Mouse (Mus musculus) megakaryocyte progenitor cell, adult 5-6 weeks (primary cell): Measurements from ENCODE around the gene Mfsd2a. TPM values are rescaled to one million over a fixed set of nuclear protein-coding genes. Genes with fewer than 3 reads are reported as not detected.

Experiments used
- ATAC-seq: replicated peaks from 2 replicates; pipeline ENCODE4 v1.8.0; 2016; ENCODE audit warnings: mild to moderate bottlenecking, moderate TSS enrichment, inconsistent platforms; ENCODE audit not compliant: poor library complexity
- total RNA-seq, 2 experiments: library from RNA; stranded (forward) in 1 of 2; stranded (reverse) in 1 of 2; fragments of 157-497, 149-512 nt in 1 of 2; fragments of 200-1000 nt in 1 of 2; gene quantifications; 2 replicates each; pipeline versions ENCODE4 v1.2.3 to v1.2.4; 2015 to 2017

Gene Mfsd2a
- total RNA-seq, 2 experiments from 2014 or later: 0.10 TPM; not detected in 1

GRCm38 (mm10) chr4:122979826-122980225, 18.8 kb upstream of the Mfsd2a start:
- ATAC-seq: no peak

DNA sequence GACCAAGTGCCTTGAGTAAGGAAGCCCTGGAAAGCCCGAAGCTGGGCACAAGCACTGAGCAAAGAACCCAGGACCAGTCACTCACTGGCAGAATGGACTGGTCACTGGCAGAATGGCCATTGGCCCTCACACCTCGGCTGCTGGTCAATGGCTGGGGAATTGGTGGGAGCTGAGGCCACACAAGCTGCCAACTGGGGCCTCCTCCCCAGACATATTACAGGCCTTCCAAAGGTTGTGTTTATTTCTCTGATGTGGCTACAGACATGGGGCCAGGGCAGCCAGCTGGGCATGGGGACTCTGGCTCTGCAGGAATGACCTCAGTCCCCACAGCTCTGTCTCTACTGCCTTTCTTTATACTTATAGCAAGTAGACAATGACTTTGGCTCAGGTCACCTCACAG, 17.9 kb upstream of the Mfsd2a start:
- ATAC-seq: no peak

DNA sequence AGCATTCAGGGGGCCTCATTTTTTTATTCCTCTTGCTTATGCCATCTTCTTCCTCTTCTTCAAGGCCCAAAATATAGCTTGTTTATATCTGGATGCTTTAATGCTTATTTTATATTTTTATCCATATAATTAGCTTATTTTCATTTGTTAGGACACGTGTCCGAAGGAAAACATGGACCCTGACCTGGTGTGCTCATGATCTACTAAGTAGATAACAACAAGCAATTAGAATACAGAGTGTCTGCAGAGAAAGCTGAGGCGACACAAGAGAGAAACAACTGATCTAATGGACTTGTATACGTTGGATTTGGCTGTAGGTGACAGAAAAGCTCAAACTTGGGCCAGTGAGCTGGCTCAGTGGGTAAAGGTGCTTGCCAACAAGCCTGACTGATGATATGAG, 15.9 kb upstream of the Mfsd2a start:
- ATAC-seq: no peak

DNA sequence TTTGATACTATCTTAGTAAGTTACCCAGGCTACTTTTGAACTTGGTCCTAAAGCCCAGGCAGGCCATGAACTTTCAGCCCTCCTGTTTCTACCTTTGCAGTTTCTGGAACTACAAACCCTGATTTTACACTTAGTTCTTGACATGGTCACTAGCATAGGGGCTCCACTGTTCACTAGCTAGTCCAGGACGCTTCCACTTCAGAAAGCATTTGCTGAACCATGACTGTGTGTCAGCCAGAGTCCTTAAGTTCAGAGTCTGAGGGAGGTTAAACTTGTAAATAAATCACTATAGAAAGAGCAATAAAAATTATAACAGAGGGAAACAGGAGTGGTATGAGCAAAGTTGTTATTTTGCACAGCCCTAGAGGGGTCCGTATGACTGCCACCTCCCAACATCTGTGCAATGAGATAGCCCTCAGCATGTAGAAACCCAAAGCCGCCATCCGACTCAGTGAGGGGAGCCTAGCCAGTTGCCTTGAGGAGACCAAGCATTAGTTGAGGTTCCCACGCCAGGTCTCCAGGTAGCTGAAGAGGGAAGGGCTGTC, 14.1 kb upstream of the Mfsd2a start:
- no peak for ATAC-seq

DNA sequence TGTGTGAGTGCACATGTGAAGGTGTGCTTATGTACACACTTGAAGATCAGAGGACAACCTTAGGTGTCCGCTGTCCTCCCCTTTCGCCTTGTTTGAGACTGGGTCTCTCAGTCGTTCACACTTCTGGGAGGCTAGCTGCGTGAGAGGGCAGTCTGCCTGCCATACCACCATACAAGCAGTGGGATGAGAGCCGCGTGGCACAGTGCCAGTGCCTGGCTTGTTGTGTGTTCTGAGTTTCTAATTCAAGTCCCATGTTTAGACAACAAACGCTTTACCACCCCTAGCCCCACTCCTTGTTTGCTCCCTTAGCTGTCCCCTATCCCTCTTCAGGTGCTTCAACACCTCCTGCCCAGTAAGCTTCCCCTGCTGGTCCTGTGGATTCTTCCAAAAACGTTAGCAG, 11.1 kb upstream of the Mfsd2a start:
- ATAC-seq: no peak

GRCm38 (mm10) chr4:122971646-122972045, 10.7 kb upstream of the Mfsd2a start:
- peak; percentile 69 for ATAC-seq

GRCm38 (mm10) chr4:122971191-122971590, 10.2 kb upstream of the Mfsd2a start:
- no peak for ATAC-seq

- ATAC-seq: no peak
Measured at GRCm38 (mm10) chr4:122968106-122968505, 7.1 kb upstream of the Mfsd2a start.

GRCm38 (mm10) chr4:122962751-122963150, 1.8 kb upstream of the Mfsd2a start:
- 0 out of 2 replicates have a peak, but pooled peaks have one; percentile 2 for ATAC-seq

GRCm38 (mm10) chr4:122961589-122961988, 601 bp upstream of the Mfsd2a start:
- ATAC-seq: no peak

DNA sequence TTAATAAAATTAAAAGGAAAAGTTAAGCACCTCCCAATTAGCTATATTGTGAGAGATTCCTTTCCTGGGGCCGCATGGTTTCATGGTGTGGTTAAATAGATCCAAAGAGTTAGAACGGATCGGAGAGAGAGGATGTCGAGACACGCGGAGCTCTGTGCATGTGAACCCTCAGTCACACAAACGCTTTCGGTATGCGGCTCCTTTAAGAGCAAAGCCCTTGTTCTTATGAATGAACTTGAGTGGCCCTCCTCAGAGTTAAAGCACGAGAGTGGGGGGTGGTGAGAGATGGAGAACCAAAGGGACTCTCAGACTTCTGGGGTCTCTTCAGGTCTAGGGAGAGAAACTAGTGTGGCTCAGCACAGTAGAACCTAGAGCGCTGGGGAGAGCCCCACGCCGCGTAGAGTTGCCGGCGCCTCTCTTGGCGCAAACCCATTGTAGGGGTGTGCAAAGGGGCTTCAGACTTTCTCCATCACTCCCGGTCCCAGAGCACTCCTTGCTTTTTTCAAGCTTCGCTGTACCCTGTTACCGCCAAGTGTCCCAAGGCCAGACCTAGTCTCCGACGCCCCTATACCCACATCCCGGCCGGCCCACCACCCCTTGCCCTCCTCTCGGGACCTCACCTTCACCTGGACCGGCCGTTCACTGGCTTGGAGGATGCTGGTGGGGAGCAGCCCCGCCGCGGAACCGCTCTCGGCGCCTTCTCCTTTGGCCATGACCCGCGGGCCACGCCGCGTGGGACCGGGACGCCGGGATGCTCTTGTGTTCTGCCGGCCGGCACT, 478 bp downstream of the Mfsd2a start:
- 0 out of 2 replicates have a peak, but pooled peaks have one; percentile 14 for ATAC-seq

GRCm38 (mm10) chr4:122959816-122960215, 1.2 kb downstream of the Mfsd2a start:
- no peak for ATAC-seq

DNA sequence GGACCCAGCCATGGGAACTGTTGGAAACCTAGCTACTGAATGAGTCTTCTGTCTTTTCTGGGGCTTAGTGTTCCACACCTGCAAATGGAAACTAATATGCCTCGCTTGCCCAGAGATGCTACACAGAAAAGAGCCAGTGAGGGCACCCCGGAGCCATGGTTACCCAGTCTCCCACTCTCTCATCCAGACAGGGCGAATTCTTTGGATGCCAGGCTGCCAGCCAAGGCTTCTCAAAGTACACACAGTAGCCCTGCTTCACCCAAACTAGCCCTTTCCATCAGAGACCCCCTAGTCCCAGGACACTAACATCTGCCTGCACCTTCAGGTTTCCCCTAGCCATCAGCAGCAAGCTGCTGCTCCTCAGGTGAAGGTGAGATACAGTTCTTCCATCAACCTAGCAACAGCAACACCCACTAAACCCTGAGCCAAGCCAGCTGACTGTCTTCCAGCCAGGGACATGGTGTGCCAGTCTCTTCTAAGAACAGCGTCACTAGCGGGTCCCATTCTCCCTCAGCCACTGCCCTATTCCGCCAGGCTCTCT, 2.4 kb downstream of the Mfsd2a start:
- ATAC-seq: no peak

- ATAC-seq: peak; percentile 13; the same call in 1 of the 2 replicates
Measured at GRCm38 (mm10) chr4:122956301-122956700, 4.7 kb downstream of the Mfsd2a start.

DNA sequence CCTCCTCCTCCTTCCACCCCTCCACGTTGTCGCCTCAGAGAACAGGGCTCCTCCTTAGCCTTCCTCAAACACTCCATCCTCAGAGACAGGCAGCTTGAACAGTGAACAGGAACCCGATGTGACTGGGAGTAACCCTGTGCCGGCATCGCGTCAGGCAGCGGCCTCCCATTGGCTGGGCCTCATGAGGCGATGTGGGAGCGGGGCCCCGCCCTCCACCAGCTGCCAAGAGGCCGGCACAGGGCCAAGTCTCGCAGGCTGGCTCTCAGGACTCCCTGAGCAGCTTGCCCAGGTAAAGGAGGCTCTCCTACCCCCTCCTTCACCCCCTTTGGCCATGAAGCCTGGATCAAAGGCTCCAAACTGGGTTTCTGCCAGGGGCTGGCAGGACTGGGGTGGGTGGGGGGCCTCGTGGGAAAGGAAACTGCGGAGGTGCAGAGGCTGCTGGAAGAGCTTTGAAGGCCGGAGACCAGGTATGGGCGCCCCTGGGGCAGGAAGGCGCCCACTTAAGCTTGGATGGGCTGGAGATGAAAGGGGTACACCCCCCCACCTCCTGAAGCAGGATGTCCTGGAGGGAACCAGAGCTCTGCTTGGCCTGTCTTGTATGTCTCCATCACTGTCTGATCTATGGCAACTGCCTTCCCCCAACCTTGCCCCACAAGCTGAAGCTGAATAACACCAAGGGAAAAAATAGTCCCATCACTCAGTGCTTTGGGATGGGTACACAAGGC, 5.4 kb downstream of the Mfsd2a start:
- ATAC-seq: peak; percentile 91

DNA sequence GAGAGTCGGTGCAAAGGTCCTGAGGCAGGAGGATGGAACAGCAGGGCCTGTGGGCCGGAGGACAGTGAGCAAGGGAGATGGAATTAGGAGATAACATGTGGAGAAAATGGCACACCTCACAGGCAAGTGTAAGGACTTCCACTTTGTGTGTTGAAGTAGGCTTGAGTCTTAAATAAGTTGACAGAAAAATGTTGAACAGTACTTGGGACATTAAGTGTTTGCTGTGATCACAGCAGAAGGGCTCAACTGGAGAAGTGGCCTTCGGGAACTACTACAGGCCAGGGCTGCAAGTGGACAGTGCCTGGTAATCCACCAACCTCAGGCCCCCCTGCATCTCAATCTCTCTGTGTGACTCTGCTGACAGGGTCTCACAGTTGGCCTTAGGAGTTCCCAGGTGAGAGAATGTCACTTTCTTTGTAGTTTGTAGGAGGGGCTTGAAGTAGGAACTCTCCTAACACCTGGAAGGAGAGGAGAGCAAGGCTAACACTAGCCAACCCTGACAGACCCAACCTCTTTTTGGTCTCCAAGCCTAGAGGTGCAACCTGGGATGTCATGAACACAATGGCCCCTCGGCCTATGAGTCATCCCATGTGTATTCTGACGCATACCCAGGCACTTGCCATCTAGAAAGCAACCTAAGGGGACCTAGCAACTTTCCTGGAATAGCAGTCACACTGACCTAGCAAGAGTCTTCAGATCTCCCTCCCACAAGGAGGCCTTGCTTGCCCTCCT, 6.1 kb downstream of the Mfsd2a start:
- no peak for ATAC-seq

- no peak for ATAC-seq
Measured at GRCm38 (mm10) chr4:122949096-122949495, 11.9 kb downstream of the Mfsd2a start.

DNA sequence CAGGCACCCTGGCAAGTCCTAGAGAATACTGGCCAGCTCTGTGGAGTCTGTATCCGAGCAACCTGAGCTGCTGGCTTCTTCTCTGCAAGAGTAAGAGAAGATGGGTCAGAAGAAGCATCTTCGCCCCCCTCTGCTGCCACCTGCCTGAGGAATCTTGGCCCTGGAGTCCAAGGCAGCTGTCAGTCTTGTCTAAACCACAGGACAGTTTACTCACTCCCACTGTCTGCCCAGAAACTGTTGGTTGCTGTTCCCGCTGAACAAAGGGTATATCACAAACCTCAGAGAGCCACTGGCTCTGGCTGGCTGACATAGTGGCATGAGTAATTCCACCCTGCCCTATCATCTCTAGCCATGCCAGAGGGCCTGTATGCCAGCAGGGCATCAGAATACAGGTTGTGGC, 13.8 kb downstream of the Mfsd2a start:
- no peak for ATAC-seq

DNA sequence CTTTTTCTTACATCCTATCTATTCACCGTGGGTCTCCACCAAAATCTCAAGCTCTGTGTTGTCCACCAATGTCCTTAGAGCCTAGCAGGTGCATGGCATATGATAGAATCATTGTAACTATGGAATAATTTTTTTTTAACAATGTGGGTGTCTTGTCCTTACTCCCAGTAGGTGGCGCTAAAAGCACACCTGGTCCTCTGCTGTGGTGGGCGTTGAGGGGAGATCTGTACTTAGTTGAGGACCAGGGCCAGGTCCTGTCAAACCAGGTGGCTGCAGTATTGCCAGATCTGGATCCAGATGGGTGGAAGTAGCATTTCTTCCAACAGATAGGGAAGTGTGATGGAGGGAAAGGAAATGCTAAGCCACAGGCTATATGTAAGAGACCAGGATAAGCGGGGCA, 16.6 kb downstream of the Mfsd2a start:
- peak; percentile 87 for ATAC-seq

DNA sequence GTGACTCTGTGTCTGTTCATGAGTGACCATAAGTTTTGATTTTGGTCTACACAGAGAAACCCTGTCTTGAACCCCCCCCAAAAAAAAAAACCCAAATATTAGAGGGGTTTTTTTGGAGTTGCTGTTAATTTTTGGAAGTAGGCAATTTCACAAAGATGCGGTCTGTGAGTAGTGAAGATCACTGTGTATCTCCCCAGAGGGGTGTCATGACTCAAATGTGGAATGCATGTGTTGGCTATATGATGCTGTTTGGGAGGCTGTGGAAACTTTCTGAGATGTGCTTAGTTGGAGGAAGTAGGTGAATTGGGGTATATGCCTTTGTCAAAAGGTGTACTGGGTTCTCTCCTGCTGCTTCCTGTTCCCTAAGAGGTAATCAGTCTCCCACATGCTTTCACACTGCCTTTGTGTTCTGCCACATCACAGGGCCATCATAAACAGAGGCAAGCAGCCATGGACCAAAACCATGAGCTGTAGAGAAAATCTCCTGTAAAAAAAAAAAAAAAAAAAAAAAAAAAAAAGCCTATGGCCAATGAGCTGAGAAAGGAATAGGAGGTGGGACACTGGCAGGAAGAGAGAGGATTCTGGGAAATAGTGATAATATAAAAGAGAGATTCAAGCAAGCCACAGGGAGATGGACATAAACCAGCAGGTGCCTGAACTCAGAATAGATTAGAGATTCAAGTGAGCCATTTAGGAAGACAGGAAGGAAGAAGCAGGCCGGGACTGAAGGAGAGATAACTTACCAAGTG, 21.8 kb downstream of the Mfsd2a start:
- ATAC-seq: no peak
